Mouse (Mus musculus) C2C12 (cell line): ENCODE measurements at regions not wholly inside any gene's neighbourhood (a gene's known extent, or its start where the extent isn't known, plus 50 kb on each side); places are given as distances from the start of the nearest gene placed in this dataset.

Experiments
- CEBPB ChIP-seq: IDR thresholded peaks from one replicate; pipeline ENCODE4 v1.6.1; 2011; ENCODE audit warnings: low read depth, mild to moderate bottlenecking, control low read depth, moderate library complexity
- CTCF ChIP-seq: IDR thresholded peaks from one replicate; pipeline ENCODE4 v1.5.1; 2011; ENCODE audit not compliant: control insufficient read depth, insufficient read depth, insufficient read length
- FOSL1 ChIP-seq: IDR thresholded peaks from one replicate; pipeline ENCODE4 v1.8.0; 2011; ENCODE audit warnings: mild to moderate bottlenecking, low read length; ENCODE audit not compliant: poor library complexity, insufficient read depth, severe bottlenecking
- MAX ChIP-seq: IDR thresholded peaks from one replicate; pipeline ENCODE4 v1.6.1; 2011; ENCODE audit warnings: mild to moderate bottlenecking, control low read depth
- MYOD1 ChIP-seq: IDR thresholded peaks from one replicate; pipeline ENCODE4 v1.6.1; 2011; ENCODE audit warnings: low read depth; ENCODE audit not compliant: control insufficient read depth, insufficient read length
- MYOG ChIP-seq: IDR thresholded peaks from one replicate; pipeline ENCODE4 v1.6.1; 2011; ENCODE audit not compliant: control insufficient read depth, insufficient read length; ENCODE audit errors: extremely low read depth
- USF1 ChIP-seq: IDR thresholded peaks from one replicate; pipeline ENCODE4 v1.6.1; 2011; ENCODE audit warnings: low read depth, mild to moderate bottlenecking, control low read depth, moderate library complexity

DNA sequence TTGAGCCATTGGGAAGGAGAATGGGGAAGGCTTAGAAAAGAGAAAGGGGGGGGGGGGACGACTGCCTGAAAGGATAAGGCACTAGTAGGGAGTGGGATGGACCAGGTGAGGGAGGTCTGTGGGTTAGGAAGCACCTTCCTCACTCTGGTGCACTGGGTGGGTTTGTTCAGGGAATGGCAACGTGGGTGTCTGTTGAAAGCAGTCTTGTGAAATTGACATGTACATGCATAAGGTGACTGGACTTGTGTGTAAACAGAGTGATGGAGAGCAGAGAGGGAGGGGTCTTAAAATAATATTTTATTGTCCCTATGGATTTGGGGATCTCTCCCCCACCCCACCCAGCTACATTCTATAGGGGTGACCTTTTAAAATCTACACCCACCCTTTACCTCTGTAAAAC lies 485.0 kb downstream of the Prss52 start:
- TF ChIP-seq CTCF (no peak), CEBPB (no peak), MYOG (no peak), USF1 (no peak), MAX (no peak), MYOD1 (no peak), FOSL1 (no peak)
